Mouse (Mus musculus) liver, embryonic 14.5 days (tissue): ENCODE data around the gene Gm26657.

Experiments
- CTCF ChIP-seq: IDR thresholded peaks from 2 replicates; pipeline ENCODE4 v1.5.1; 2016; ENCODE audit warnings: antibody characterized with exemption, low read depth, control low read depth
- EP300 ChIP-seq: IDR thresholded peaks from 2 replicates; pipeline ENCODE4 v1.6.1; 2016; ENCODE audit warnings: antibody characterized with exemption, low read depth

- no peak for TF ChIP-seq CTCF
- TF ChIP-seq EP300, result no peak
Observed at GRCm38 (mm10) chr4:56740020-56740485, at the start of gene Gm26657.
